Mouse (Mus musculus) forebrain, embryonic 13.5 days (tissue): Measurements from ENCODE around the gene Gnat2. TPM values are rescaled to one million over a fixed set of nuclear protein-coding genes. Genes with fewer than 3 reads are reported as not detected.

Experiments used
- ATAC-seq: fragments of 200-750 bp; cut with Nextera tagmentation; 2 replicates; pipeline ENCODE4 v1.8.0; 2017
- H3K27ac ChIP-seq: fragments of 300-500 bp; sonication (generic); 2 replicates; pipeline ENCODE4 v1.5.1; 2015; ENCODE audit warnings: inconsistent platforms, mild to moderate bottlenecking, moderate library complexity
- H3K27me3 ChIP-seq: fragments of 300-500 bp; sonication (generic); 2 replicates; pipeline ENCODE4 v1.6.1; 2015; ENCODE audit warnings: mild to moderate bottlenecking, inconsistent platforms
- H3K36me3 ChIP-seq: fragments of 300-500 bp; sonication (generic); 2 replicates; pipeline ENCODE4 v1.6.1; 2015; ENCODE audit warnings: mild to moderate bottlenecking, inconsistent platforms; ENCODE audit not compliant: poor library complexity, severe bottlenecking
- H3K4me1 ChIP-seq: fragments of 300-500 bp; sonication (generic); 2 replicates; pipeline ENCODE4 v1.6.1; 2015; ENCODE audit warnings: inconsistent platforms
- H3K4me2 ChIP-seq: fragments of 300-500 bp; sonication (generic); 2 replicates; pipeline ENCODE4 v1.6.1; 2015; ENCODE audit warnings: inconsistent platforms, mild to moderate bottlenecking, moderate library complexity
- H3K4me3 ChIP-seq: fragments of 300-500 bp; sonication (generic); 2 replicates; pipeline ENCODE4 v1.5.1; 2015; ENCODE audit warnings: mild to moderate bottlenecking, inconsistent platforms
- H3K9ac ChIP-seq: fragments of 300-500 bp; sonication (generic); 2 replicates; pipeline ENCODE4 v1.6.1; 2015; ENCODE audit warnings: mild to moderate bottlenecking, inconsistent platforms
- H3K9me3 ChIP-seq: fragments of 300-500 bp; sonication (generic); replicated peaks from 2 replicates; pipeline ENCODE4 v1.6.1; 2016; ENCODE audit warnings: inconsistent platforms
- WGBS: fragments of 180-500 bp; shearing (Covaris S2); methylation state at CpG from one replicate; pipeline ENCODE4 v1.1.7; 2015; 5-methylcytosine and 5-hydroxymethylcytosine counted together
- polyA plus RNA-seq: library from polyadenylated mRNA; unstranded; fragments of >200 nt; fragmentation: Nextera tagmentation; extraction: Ambion mirVana; gene quantifications from 2 replicates; pipeline ENCODE4 v1.2.1, GENCODE M21; 2015

Gnat2 gene
- polyA plus RNA-seq, 1 experiment from 2014 or later = 0.44 TPM

DNA sequence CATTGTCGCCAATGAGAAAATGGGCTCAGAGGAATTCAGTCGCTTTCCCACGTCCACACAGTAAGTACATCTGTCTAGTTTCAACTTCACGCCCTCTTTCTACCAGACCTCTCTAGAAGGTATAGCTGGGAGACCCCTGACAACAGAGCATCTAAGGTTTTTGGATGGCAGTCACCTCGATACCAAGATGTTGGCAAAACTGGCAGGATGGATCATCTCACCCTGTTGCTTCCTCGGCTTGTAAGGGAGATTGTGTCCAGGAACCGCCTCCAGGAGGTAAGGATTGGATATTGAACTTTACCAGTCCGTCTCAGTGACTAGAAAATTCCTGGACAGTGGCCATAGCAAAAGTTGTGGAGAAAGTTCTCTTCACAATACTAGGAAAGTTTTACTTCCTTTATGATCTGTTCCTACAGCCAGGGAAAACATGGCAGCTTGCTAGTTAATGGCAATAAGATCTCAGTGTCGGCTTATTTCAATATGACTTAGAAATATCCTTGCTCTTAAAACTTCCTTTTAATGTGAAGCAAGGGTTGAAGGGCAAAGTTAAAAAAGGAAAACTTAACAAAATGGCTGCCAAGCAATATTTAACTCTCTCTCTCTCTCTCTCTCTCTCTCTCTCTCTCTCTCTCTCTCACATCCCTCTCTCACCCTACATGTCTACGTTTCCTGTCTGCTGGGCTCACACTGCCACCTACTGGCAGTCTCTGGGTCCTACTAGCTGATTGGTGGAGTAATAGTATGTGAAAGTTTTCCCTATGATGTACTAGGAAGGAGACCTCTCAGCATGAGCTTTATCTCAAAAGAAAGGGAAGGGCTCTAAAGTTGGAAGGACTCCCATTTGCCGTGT lies 55.0 kb downstream of the Gnat2 start:
- peaks cover 35% of the 10 kb centered on the region for H3K4me1 ChIP-seq

More for the DNA sequence above, 55.0 kb downstream of the Gnat2 start:
- Histone ChIP-seq H3K36me3 (no peaks in the 10 kb centered on the region), H3K27ac (no peak overlapping the region), H3K9ac (no peak overlapping the region), H3K4me3 (no peak overlapping the region), H3K27me3 (no peaks in the 10 kb centered on the region), H3K9me3 (no peaks in the 10 kb centered on the region), H3K4me2 (no peak overlapping the region)
- WGBS = 66% methylated on average over 11 of the region's 11 CpGs
- peak; percentile 60 for ATAC-seq

Other genes starting within 250 kb of the Gnat2 start
- gene Eps8l3, start 215.6 kb upstream of the Gnat2 start, polyA plus RNA-seq = not detected in 2 replicates
- gene Gstm5, start 197.0 kb upstream of the Gnat2 start, polyA plus RNA-seq = 222 and 225 TPM in 2 replicates
- gene Gstm7, start 161.0 kb upstream of the Gnat2 start, polyA plus RNA-seq = 83.5 and 89.2 TPM in 2 replicates
- 11.7 and 11.9 TPM in 2 replicates for gene Gstm6, start 149.0 kb upstream of the Gnat2 start, polyA plus RNA-seq
- gene Gstm3, start 123.5 kb upstream of the Gnat2 start, polyA plus RNA-seq = 0.14 and 0.26 TPM in 2 replicates
- gene Gstm2, start 106.3 kb upstream of the Gnat2 start, polyA plus RNA-seq = 2.8 and 3.6 TPM in 2 replicates
- gene Gstm1, start 74.8 kb upstream of the Gnat2 start, polyA plus RNA-seq = 27.5 and 28.4 TPM in 2 replicates
- 10.8 and 11.4 TPM in 2 replicates for gene Gstm4, start 47.9 kb upstream of the Gnat2 start, polyA plus RNA-seq
- 38.6 and 45.3 TPM in 2 replicates for gene Ampd2, start 6.1 kb upstream of the Gnat2 start, polyA plus RNA-seq
- 173 and 180 TPM in 2 replicates for gene Gnai3, start 53.4 kb downstream of the Gnat2 start, polyA plus RNA-seq
- 0.98 and 1.0 TPM in 2 replicates for gene Gpr61, start 62.1 kb downstream of the Gnat2 start, polyA plus RNA-seq
- 6.4 and 8.1 TPM in 2 replicates for gene Amigo1, start 93.5 kb downstream of the Gnat2 start, polyA plus RNA-seq
- gene Cyb561d1, start 108.4 kb downstream of the Gnat2 start, polyA plus RNA-seq = 3.6 and 4.7 TPM in 2 replicates
- 29.0 and 30.3 TPM in 2 replicates for gene Atxn7l2, start 118.1 kb downstream of the Gnat2 start, polyA plus RNA-seq
- gene Sypl2, start 133.9 kb downstream of the Gnat2 start, polyA plus RNA-seq = 2.5 TPM in 2 replicates
- gene Psma5, start 164.1 kb downstream of the Gnat2 start, polyA plus RNA-seq = 298 and 305 TPM in 2 replicates
- 13.5 and 13.9 TPM in 2 replicates for gene Sort1, start 191.3 kb downstream of the Gnat2 start, polyA plus RNA-seq